Mouse (Mus musculus) hindbrain, embryonic 12.5 days (tissue): Measurements from ENCODE around the gene Rab4b. TPM values are rescaled to one million over a fixed set of nuclear protein-coding genes. Genes with fewer than 3 reads are reported as not detected.

Experiments used
- ATAC-seq: fragments of 200-750 bp; cut with Nextera tagmentation; 2 replicates; pipeline ENCODE4 v1.8.0; 2017; ENCODE audit warnings: moderate TSS enrichment; ENCODE audit not compliant: low FRiP score
- H3K27ac ChIP-seq: fragments of 300-500 bp; sonication (generic); 2 replicates; pipeline ENCODE4 v1.5.1; 2016; ENCODE audit warnings: mild to moderate bottlenecking
- H3K27me3 ChIP-seq: fragments of 300-500 bp; sonication (generic); 2 replicates; pipeline ENCODE4 v1.6.1; 2016; ENCODE audit warnings: mild to moderate bottlenecking
- H3K36me3 ChIP-seq: fragments of 300-500 bp; sonication (generic); 2 replicates; pipeline ENCODE4 v1.6.1; 2016; ENCODE audit warnings: mild to moderate bottlenecking
- H3K4me1 ChIP-seq: fragments of 300-500 bp; sonication (generic); 2 replicates; pipeline ENCODE4 v1.6.1; 2016
- H3K4me2 ChIP-seq: fragments of 300-500 bp; sonication (generic); replicated peaks from 2 replicates; pipeline ENCODE4 v1.6.1; 2016; ENCODE audit warnings: mild to moderate bottlenecking
- H3K4me3 ChIP-seq: fragments of 300-500 bp; sonication (generic); 2 replicates; pipeline ENCODE4 v1.5.1; 2016; ENCODE audit warnings: mild to moderate bottlenecking
- H3K9ac ChIP-seq: fragments of 300-500 bp; sonication (generic); 2 replicates; pipeline ENCODE4 v1.6.1; 2016; ENCODE audit warnings: mild to moderate bottlenecking, moderate library complexity
- H3K9me3 ChIP-seq: fragments of 300-500 bp; sonication (generic); replicated peaks from 2 replicates; pipeline ENCODE4 v1.6.1; 2016; ENCODE audit warnings: mild to moderate bottlenecking
- WGBS: fragments of 180-500 bp; shearing (Covaris S2); methylation state at CpG from one replicate; pipeline ENCODE4 v1.1.7; 2016; 5-methylcytosine and 5-hydroxymethylcytosine counted together
- polyA plus RNA-seq: library from polyadenylated mRNA; unstranded; fragments of >200 nt; fragmentation: Nextera tagmentation; extraction: Ambion mirVana; gene quantifications from 2 replicates; pipeline ENCODE4 v1.2.1, GENCODE M21; 2016

The Rab4b gene
- polyA plus RNA-seq, 1 experiment from 2014 or later = 86.6 TPM

DNA sequence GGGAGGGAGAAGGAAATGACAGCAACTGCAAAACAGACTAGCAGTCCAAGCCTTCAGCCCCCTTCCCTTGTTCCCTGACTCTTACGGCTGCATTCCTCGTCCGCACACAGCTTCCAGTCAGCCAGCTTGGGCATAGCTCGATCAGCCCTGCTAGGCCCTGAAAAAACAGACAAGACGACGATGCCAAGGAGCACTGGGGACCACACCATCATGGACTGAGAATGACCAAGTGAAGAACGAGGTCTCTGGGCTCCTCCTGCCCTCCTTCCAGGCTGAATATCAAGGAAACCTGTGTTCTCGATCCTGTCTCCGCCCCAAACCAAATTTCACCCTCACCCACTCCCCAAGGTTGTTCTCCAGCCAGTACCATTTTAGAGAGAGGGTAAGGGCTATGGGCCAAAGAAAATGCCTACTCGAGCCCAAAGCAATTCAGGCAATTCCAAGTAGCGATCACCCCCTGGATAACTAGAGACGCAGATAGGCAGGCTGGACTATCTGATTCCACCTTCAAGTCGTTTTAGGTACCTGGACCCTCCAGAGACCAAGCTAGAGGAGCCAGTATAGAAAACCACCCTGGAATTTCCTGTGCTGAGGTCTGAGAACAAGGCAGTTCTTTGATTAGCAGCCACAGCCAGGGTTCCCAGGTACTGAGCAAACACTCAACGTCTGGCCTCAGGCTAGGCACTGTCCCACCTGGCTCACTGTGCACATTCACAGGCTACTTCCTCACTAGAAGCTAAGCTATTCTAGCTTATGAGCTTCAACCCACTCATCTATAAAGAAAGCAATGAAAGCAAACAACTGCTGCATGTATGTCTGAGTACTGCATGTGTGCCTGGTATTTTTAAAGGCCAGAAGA lies 2.4 kb upstream of the Rab4b start, which contains the start of the genes Gm21983 and Mia:
Gm21983 (minus strand) TSS at position 250 of the 859 bp plus-strand sequence.
Mia (minus strand) TSS at position 321 of the 859 bp plus-strand sequence.
- Histone ChIP-seq H3K4me2 (no peak within 1 kb of the TSS), H3K9me3 (no peaks in the 10 kb centered on the region), H3K4me3 (peak within 1 kb of the TSS; percentile 9; the same call in 1 of the 2 replicates)

GRCm38 (mm10) chr7:27180036-27180435 lies 1.3 kb upstream of the Rab4b start:
- Histone ChIP-seq H3K4me2 (no peak overlapping the region), H3K9ac (no peak overlapping the region), H3K9me3 (no peaks in the 10 kb centered on the region), H3K27me3 (no peaks in the 10 kb centered on the region), H3K27ac (no peak overlapping the region), H3K4me1 (peaks cover 11% of the 10 kb centered on the region), H3K36me3 (peaks cover 18% of the 10 kb centered on the region), H3K4me3 (no peak overlapping the region)
- no peak for ATAC-seq
- 68% methylated on average over 5 of the region's 5 CpGs for WGBS

More for the DNA sequence above, 2.4 kb upstream of the Rab4b start, which contains the start of the genes Gm21983 and Mia:
- WGBS = 67% methylated on average over 14 of the region's 14 CpGs
- no peaks in the 10 kb centered on the region for H3K27me3 ChIP-seq
- peak within 1 kb of the TSS; percentile 68 for H3K27ac ChIP-seq
- no peak within 1 kb of the TSS for H3K9ac ChIP-seq
- ATAC-seq = no peak
- peaks cover 29% of the 10 kb centered on the region for H3K36me3 ChIP-seq
- H3K4me1 ChIP-seq = peaks cover 11% of the 10 kb centered on the region

- Histone ChIP-seq H3K4me1 (peaks cover 11% of the 10 kb centered on the region), H3K27ac (peak overlapping the region; percentile 79), H3K4me2 (peak overlapping the region; percentile 60), H3K9me3 (no peaks in the 10 kb centered on the region), H3K9ac (peak overlapping the region; percentile 44), H3K36me3 (peaks cover 16% of the 10 kb centered on the region), H3K4me3 (peak overlapping the region; percentile 63), H3K27me3 (no peaks in the 10 kb centered on the region)
- WGBS = 48% methylated on average over 16 of the region's 16 CpGs
- ATAC-seq = peak; percentile 2; the same call in 1 of the 2 replicates
These were observed 672 bp upstream of the Rab4b start for GRCm38 (mm10) chr7:27179217-27179918.

GRCm38 (mm10) chr7:27177942-27178323 lies 763 bp downstream of the Rab4b start:
- 24% methylated on average over 4 of the region's 4 CpGs for WGBS
- Histone ChIP-seq H3K36me3 (peaks cover 19% of the 10 kb centered on the region), H3K27ac (peak overlapping the region; percentile 96), H3K4me2 (peak overlapping the region; percentile 60), H3K4me3 (peak overlapping the region; percentile 63), H3K9me3 (no peaks in the 10 kb centered on the region), H3K27me3 (no peaks in the 10 kb centered on the region), H3K9ac (peak overlapping the region; percentile 66), H3K4me1 (peaks cover 11% of the 10 kb centered on the region)
- ATAC-seq = peak; percentile 6

DNA sequence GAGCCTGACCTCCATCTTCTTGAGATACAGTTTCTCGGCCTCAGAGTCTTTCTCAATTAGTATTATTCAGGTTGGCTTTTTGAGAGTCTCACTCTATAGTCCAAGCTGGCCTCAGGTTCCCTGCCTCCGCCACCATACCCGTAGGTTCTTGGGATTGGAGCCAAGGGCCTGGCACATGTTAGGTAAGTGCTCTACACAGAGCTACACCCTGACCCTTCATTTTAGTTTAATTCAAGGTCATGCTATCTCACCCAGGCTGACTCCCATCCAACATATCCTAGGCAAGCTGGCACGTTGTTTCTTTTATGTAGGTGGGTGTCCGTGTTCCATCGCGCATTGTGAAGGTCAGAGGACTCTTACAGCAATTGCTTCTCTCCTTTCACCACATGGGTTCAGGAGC lies 3.8 kb downstream of the Rab4b start:
- H3K4me3 ChIP-seq = no peak overlapping the region
- no peak for ATAC-seq
- no peak overlapping the region for H3K27ac ChIP-seq
- no peak overlapping the region for H3K9ac ChIP-seq
- H3K36me3 ChIP-seq = peaks cover 41% of the 10 kb centered on the region
- WGBS = 92% methylated on average over 7 of the region's 7 CpGs
- H3K27me3 ChIP-seq = no peaks in the 10 kb centered on the region
- H3K4me2 ChIP-seq = no peak overlapping the region
- H3K9me3 ChIP-seq = no peaks in the 10 kb centered on the region
- peaks cover 9% of the 10 kb centered on the region for H3K4me1 ChIP-seq

GRCm38 (mm10) chr7:27174496-27174895 lies 4.2 kb downstream of the Rab4b start:
- 90% methylated on average over 15 of the region's 15 CpGs for WGBS
- ATAC-seq = no peak
- Histone ChIP-seq H3K9ac (no peak overlapping the region), H3K27me3 (no peaks in the 10 kb centered on the region), H3K4me1 (peaks cover 8% of the 10 kb centered on the region), H3K4me3 (no peak overlapping the region), H3K27ac (no peak overlapping the region), H3K9me3 (no peaks in the 10 kb centered on the region), H3K4me2 (no peak overlapping the region), H3K36me3 (peaks cover 41% of the 10 kb centered on the region)

DNA sequence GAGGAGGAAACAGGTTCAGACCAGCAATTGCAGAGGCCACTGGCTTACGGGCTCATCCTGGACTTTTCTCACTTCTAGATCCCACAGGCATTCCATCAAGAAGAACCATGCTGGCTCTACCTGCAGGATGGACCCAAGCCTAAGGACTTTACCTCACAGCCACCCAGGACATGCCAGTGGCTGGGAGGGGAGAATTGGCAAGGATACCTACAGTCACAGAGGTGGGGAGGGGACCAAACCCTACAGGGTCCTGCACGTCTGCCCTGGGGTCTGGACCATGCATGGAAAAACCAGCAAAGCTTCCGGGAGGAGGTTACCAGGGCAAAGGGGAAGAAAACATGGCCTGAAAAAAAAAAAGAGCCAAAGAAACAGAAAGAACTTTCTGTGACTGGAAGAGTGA lies 7.7 kb downstream of the Rab4b start:
- WGBS = 92% methylated on average over 3 of the region's 3 CpGs

GRCm38 (mm10) chr7:27168371-27168770 lies 10.3 kb downstream of the Rab4b start:
- peaks cover 32% of the 10 kb centered on the region for H3K4me1 ChIP-seq
- no peaks in the 10 kb centered on the region for H3K9me3 ChIP-seq
- no peak overlapping the region for H3K9ac ChIP-seq
- peaks cover 47% of the 10 kb centered on the region for H3K36me3 ChIP-seq
- 91% methylated on average over 5 of the region's 5 CpGs for WGBS
- no peak overlapping the region; the same call in 1 of the 2 replicates for H3K4me2 ChIP-seq
- H3K27ac ChIP-seq = no peak overlapping the region
- H3K4me3 ChIP-seq = no peak overlapping the region
- no peaks in the 10 kb centered on the region for H3K27me3 ChIP-seq
- ATAC-seq = no peak

More for the DNA sequence above, 7.7 kb downstream of the Rab4b start:
- Histone ChIP-seq H3K27me3 (no peaks in the 10 kb centered on the region), H3K9ac (no peak overlapping the region), H3K36me3 (peaks cover 41% of the 10 kb centered on the region), H3K4me3 (no peak overlapping the region), H3K4me2 (no peak overlapping the region), H3K4me1 (peaks cover 9% of the 10 kb centered on the region), H3K27ac (no peak overlapping the region), H3K9me3 (no peaks in the 10 kb centered on the region)
- no peak for ATAC-seq

GRCm38 (mm10) chr7:27167475-27168094 lies 11.1 kb downstream of the Rab4b start:
- H3K27me3 ChIP-seq = no peaks in the 10 kb centered on the region
- peak overlapping the region; percentile 69 for H3K4me3 ChIP-seq
- H3K9me3 ChIP-seq = no peaks in the 10 kb centered on the region
- H3K9ac ChIP-seq = peak overlapping the region; percentile 91
- H3K4me1 ChIP-seq = peaks cover 40% of the 10 kb centered on the region
- H3K27ac ChIP-seq = peak overlapping the region; percentile 99
- peak; percentile 7; the same call in 1 of the 2 replicates for ATAC-seq
- 78% methylated on average over 11 of the region's 11 CpGs for WGBS
- H3K4me2 ChIP-seq = peak overlapping the region; percentile 87
- H3K36me3 ChIP-seq = peaks cover 43% of the 10 kb centered on the region

DNA sequence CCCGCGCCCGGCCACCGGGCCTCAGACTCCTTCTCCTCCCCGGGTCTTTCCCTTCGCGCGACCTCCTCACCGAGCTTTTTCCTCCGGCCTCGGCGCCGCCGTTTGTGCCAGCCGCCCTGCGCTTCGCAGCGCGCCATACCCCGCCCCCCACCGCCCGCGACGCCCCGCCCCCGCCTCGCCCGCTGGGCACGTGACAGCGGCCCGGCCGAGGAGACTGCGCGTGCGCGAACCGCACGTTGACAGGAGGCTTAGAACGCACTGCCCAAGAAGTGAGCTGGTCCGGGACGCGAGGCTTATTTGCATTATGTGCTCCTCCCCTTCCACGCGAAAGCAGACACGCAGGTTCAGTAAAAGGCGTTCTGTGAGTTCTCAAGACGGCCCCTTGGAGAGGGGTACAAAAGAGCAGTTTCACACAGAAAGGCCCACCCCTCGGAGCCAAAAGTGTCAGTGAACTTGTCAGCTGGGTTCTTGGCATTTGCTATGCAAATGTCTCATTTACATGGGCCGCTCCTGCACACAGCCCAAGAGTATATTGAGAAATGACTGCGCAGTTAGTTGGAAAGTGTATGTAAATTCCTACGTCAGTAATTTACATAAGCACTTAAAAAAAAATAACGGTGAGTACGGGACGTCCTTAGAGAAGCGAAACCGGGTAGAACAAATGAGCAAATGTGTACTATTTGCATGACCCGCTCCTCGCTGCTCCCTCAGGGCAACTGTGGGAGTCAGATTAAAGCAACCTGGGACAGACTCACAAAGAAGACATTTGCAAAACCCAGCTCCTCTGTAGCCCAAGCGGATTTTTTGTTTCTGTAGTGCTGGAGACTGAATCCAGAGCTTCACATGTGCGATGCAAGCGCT lies 11.9 kb downstream of the Rab4b start, which contains the start of gene Egln2:
Egln2 (minus strand) TSS at position 189 of the 861 bp plus-strand sequence.
- peak; percentile 83 for ATAC-seq
- Histone ChIP-seq H3K36me3 (peaks cover 41% of the 10 kb centered on the region), H3K27ac (peak within 1 kb of the TSS; percentile 99), H3K4me3 (peak within 1 kb of the TSS; percentile 69), H3K9me3 (no peaks in the 10 kb centered on the region), H3K4me1 (peaks cover 48% of the 10 kb centered on the region), H3K4me2 (peak within 1 kb of the TSS; percentile 87), H3K9ac (peak within 1 kb of the TSS; percentile 91), H3K27me3 (no peaks in the 10 kb centered on the region)
- WGBS = 2% methylated on average over 52 of the region's 61 CpGs

DNA sequence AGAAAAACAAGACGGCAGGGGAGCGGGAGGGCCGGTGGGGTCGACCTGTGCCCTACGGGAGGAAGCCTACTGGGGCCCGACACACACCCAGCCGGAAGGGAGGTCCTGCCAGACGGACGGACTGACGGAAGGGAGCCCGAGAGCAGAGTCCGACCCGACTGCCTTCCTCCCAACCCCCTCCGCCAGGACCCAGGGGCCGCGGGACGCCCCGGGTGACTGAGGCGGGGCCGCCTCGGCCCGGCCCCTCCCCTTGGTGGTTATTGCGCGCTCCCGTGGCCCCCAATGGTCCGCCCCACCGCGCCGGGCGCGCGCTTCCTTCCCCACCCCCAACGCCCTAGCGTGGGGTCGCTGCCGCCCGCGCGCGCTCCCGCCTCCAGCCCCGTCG lies 12.5 kb downstream of the Rab4b start:
- WGBS = under 1% methylated on average over 35 of the region's 43 CpGs
- peaks cover 54% of the 10 kb centered on the region for H3K4me1 ChIP-seq

More for the DNA sequence above, 12.5 kb downstream of the Rab4b start:
- Histone ChIP-seq H3K4me3 (peak overlapping the region; percentile 69), H3K9ac (peak overlapping the region; percentile 91), H3K9me3 (no peaks in the 10 kb centered on the region), H3K27me3 (no peaks in the 10 kb centered on the region), H3K27ac (peak overlapping the region; percentile 99), H3K36me3 (peaks cover 35% of the 10 kb centered on the region), H3K4me2 (peak overlapping the region; percentile 87)
- peak; percentile 72 for ATAC-seq
